Mouse (Mus musculus): Measurements from ENCODE around the gene Pecr.
"Not testable (repeated sequence)": the region's sequence is repeated elsewhere in the genome, so short reads cannot be mapped to it uniquely, and the experiment has no call there.

The Pecr gene

DNA sequence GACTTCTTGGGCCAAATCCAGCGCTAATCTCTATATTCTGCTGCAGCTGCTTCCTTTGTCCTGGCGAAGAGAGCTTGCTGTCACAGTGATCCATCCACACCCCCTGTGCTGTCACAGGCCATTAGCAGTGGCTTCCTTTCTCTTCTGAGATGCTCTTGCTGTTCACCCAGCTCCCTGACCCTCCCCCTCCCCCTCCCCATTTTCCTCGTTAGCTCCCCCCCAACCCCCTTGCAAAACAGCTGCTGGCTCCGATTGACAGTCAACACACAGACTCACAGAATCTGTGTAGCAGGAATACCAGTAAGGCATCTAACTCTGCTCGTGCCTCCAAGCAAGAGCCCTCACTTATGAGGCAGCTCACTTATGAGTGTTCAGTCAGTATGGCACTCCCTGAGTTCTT is 2.8 kb upstream of the Pecr start:
- DNase-seq: no peak

DNA sequence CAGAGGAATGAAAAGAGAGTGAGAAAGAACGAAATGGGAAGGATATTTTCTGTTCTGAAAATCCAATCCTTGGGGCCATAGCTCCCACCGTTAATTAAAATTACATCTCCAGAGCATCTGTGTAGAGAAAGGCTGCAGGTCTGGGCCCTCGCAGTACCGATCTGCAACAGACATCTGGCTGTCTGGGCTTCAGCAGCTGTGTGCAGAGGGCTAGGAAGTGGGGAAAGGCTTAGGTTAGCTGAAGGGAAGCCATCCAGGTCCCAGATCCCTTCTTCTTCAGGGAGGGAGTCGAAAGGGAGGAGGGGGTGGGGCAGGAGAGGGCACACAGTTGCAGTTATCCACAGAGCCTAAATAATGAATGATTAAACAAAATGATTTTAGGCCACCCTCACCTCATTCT is 425 bp upstream of the Pecr start:
- DNase-seq: no peak

DNA sequence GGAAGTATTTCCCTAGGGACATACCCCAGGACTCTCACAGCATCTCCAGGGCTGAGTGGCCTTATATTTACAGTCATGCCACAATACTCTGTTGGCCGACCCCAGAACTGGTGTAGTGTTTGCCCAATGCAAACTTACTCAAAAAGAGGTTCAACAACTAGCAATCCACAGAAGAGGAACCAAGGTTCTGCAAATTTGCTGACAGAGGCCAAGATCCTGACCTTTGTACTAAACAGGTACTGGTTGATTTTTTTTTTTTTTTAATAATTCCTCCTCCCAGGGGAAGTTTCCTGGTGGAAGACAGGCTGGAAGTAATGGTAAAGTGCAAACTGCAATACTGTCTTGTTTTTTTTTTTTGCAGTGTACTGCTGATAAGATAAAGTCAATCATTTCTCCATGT is 1.5 kb downstream of the Pecr start:
- no peak for DNase-seq

DNA sequence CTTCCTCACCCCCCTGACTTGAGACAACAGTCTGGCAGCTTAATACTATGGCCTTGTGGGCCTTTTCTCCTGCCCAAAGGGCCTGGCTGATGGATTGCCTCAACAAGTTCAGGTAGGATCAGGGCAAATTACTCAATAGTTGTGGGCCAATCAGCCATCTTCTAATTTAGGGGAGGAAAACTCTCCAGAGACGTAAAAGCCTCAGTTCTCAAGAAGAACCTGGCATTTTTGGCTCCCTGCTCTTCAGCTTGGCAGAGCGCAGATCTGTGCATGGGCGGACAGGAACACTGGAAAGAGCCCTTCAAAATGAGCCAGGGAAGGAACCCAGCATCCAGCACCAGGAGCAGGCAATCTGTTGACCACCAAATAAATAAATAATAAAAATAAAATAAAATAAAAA is 6.0 kb downstream of the Pecr start:
- DNase-seq: no peak

DNA sequence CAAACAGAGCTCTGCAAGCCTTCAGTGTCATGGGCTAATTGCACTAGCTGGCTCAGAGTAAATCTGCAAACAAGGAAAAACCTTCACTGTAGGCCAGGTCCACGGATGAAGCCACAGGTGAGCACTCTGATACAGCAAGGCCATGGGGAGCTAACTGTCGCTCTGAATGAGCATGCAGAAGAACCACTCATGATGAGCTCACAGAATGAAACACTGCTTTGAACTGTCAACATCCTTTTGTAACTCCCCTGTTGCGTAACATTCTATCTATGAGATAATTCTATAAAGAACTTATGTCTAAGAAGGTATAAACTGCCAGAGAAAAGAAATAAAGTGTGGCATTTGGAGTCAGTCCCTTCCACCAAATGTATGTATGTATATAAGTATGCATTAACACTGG is 21.0 kb downstream of the Pecr start:
- DNase-seq: no peak

DNA sequence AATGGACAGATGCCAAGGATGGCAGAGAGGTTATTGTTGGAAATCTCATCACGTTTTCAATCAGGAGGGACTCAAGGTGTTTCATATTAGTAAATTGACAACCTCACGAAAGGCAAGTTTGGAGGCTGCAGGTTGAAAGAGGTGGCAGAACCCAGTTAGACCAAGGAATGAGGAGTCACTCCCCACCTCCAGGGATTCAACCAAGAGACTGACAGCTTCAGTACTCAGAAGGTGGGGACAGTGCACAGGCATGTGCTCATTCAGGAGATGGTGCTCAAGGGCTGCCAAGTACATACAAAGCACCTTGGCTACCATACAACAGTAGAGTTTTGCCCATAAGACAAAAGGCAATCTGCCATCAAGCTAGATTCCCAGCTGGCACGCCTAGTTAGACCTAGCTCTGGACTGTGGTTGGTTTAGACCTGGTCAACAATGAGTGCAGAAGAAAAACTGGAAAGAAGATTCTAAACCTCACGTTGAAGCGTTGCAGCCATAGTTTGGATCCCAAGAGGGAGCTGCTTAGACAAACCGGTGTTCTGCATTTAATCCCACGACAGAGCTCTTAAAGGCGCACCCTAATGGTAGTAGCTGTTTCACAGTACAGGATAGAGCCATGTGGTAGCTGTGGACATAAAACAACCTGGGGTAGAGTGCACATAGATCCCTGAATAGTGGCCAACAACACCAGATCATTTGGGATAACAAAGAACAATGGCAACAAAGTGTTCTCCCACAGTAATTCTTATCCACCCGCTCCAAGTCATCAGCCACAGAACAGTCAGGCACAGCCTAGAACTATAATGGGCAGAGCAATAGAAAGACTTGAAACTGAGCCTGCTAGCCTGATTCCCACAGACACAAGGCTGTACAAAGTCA is 27.5 kb downstream of the Pecr start:
- peak; percentile 57 for DNase-seq

DNA sequence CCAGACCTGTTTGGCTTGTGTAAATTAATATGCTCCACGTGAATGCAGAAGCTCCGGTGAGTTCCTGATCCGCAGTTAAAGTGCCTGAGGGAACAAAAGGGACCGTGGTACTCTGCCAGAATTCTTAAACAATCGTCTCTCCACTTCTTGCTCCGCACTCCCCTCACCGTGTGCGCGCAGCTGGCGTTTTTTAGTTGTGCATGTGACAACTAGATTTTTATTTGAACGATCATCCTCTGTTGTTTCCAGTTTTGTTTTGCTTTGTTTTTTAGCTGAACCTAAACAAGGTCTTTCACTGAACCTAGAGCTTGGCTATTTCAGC is 28.3 kb downstream of the Pecr start:
- DNase-seq: no peak

DNA sequence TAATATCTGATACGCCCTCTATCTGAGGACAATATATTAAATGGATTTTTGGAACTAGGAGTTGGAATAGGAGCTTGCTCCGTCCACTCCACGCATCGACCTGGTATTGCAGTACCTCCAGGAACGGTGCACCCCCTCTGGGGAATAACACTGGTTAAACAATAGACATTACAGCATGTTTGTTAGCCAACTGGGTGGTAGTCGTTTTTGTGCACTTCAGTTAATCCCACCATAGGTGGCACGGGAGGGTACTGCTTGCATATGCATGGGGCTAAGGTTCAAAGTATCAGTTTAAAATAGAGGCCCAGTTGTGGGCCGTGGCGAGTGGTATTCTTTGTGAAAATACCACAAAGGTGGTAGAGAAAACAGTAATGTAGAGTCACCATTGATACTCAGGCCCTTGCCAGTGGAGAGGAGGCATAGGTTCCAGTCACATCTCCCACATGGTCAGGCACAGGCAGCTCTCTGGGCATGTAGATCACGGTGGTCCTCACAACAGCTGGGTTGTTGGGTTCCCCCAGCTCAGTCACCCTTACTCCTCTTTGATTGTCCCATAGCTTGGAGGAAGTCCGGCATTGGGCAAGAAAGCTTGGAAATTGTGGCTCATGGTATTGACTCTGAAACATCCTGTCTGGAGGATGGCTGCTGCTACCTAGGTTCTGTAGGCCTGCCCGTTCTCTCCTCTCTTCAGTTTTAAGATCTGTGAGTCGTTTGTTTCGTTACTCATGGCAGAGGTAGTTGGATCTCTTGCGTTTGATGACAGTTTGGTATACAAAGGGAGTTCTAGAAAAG is 28.9 kb downstream of the Pecr start:
- peak; percentile 57 for DNase-seq

DNA sequence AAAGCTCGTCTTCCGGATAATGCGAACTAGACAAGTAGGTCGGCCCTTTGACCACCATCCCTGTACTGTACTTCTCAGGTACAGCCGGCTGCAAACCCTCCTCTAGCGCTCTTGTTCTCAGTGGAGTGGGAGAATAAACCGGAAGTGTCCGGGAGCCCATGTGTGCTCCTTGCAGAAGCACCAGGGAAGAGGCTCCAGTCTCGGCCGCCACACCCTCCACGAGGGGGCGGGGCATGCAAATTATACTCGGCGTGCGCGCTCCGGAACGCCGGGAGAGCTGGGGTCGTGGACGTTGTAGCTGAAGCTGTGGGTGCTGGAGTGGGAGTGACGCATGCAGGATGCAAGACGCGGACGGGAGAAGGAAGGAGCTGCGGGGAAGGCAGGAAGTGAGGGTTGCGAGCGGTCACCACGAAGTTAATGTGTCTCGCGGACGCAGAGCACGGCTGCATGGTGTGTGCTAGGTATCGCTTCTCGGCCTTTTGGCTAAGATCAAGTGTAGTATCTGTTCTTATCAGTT is 29.5 kb downstream of the Pecr start:
- DNase-seq: peak; percentile 86

DNA sequence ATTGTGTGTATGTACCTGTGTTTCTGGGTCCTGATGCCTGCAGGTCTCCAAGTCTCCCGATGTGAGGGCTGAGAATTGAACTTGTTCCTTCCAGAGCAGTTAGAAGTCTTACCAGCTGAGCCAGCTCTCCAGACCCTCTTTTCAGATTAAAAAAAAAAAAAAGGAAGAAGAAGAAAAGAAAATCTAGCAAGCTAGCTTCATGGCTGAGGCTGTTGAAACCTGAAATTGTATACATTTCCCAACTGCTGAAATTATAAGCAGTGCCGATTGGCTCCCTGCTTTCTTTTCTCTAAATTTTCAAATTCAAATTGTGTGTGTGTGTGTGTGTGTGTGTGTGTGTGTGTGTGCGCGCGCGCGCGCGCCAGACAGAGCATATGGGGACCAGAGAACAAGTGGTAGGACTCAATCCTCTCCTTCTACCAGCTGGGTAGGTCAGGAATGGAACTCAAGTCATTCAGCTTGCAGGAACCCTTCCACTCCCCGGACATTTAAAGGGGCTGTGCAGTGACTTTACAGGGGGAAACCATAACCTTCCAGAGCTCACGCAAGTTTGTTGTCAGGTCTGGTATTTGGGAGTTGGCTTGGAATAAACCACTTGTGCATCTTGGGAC is 30.1 kb downstream of the Pecr start:
- no peak for DNase-seq

DNA sequence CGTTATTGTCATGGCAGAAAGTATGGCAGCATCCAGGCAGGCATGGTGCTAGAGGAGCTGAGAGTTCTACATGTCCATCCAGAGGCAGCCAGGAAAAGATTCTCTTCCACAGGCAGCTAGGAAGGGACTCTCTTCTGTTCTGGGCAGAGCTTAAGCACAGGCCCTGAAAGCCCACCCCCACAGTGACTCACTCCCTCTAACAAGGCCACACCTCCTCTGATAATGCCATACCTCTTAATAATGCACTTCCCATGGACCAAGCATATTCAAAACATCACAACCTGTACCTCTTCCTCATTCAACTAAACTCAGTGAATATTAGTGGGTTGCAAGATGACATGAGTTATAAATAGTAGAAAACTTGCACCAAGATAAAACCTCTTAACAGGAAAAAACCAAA is 32.3 kb downstream of the Pecr start:
- no peak for DNase-seq

DNA sequence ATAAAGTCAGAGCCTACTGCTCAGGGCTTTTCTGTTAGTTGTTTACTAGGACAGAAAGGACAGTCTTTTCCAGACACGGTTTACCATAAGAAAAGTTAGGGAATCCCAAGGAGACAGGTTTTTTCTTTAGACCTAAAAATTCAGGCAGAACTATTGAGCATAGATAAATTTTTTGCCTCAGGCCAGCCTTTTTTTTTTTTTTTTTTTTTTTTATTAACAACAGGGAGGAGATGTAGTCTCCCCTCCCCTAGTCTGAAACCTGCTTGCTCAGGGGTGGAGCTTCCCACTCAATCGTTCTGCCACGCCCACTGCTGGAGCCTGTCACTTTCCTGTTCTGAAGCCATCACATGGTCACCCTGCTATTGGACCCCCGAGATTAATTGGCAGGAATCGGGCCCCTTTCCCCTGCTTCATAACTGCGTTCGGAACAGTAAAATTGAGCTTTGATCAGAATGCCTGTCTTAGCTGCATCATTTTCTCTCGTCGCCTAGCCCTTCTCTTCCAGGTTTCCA is 35.8 kb downstream of the Pecr start:
- not testable (repeated sequence) for DNase-seq

DNA sequence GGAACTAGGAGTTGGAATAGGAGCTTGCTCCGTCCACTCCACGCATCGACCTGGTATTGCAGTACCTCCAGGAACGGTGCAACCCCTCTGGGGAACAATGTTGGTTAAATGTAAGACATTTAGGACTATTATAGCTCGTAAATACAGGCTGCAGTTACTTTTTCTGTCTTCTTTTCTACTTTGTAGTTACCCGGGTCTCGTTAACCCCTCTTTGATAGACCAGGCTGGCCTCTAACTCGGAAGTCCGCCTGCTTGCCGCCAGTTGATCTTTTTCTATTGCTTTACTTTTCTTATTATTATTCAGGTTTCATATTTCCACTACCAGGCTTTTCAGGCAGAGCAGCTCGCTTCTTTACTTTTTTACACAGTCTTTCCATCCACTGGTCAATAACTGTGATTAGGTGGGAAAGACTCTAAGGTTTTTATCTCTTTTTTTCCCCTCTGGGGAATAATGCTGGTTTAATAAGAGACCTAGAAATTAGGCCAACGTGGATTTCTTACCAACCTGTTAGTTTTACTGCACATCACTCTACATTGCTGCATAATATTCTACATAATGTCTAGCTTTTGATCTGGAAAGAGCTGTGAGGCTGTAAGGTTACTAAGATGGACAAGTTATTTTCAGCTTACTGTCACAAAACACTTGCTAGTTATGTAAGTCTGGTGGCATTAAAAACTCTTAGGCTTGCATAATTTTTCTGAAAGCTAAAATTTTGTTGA is 39.6 kb downstream of the Pecr start:
- DNase-seq: no peak

DNA sequence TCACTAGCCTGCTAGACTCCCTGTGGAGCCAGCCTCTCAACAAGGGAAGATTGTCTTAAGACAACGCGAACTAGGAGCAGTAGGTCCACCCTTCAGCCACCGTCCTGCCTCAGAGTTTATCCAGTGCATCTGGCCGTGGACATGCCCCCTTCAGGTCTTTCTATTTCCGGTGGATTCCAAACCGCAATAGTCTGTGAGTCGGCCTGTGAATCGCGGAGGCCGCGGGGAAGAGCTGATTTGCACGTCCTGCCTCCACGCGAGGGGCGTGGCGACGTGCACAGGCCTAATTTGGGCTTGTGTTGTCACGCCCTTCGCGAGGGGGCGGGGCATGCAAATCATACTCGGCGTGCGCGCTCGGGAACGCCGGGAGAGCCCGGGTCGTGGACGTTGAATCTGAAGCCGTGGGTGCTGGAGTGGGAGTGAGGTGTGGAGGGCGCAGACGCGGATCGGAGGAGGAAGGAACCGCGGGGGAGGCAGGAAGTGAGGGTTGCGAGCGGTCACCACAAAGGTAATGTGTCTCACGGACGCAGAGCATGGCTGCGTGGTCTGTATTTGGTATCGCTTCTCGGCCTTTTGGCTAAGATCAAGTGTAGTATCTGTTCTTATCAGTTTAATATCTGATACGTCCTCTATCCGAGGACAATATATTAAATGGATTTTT is 40.3 kb downstream of the Pecr start:
- DNase-seq: peak; percentile 97

DNA sequence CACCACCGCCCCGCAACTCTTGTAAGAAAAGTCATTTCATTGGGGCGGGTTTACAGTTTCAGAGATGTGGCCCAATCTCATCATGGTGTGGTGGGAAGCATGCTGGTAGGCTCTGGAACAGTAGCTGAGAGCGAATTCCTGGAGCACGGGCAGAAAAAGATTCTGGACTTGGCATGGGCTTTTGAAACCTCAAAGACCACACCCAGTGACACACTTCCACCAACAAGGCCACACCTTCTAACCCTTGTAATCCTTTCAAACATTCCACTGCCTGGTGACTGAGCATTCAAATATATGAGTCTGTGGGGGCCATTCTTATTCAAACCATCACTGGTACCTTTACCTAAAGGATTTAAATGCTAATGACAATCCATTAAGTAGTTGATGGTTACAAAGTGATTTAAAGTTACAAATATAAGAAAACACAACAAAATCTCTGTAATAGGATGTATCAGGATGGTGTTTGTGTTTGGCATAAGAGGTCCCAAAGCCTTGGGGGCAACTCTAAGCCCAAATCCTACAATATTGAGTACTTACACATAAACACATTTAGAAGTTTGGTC is 41.5 kb downstream of the Pecr start:
- no peak for DNase-seq

DNA sequence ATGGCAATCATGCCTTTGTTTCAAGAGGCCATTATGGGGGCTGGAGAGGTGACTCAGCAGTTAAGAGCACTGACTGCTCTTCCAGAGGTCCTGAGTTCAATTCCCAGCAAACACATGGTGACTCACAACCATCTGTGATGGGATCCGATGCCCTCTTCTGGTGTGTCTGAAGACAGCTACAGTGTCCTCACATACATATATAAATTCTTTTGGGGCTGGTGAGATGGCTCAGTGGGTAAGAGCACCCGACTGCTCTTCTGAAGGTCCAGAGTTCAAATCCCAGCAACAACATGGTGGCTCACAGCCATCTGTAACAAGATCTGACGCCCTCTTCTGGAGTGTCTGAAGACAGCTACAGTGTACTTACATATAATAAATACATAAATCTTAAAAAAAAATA is 45.0 kb downstream of the Pecr start:
- DNase-seq: not testable (repeated sequence)

DNA sequence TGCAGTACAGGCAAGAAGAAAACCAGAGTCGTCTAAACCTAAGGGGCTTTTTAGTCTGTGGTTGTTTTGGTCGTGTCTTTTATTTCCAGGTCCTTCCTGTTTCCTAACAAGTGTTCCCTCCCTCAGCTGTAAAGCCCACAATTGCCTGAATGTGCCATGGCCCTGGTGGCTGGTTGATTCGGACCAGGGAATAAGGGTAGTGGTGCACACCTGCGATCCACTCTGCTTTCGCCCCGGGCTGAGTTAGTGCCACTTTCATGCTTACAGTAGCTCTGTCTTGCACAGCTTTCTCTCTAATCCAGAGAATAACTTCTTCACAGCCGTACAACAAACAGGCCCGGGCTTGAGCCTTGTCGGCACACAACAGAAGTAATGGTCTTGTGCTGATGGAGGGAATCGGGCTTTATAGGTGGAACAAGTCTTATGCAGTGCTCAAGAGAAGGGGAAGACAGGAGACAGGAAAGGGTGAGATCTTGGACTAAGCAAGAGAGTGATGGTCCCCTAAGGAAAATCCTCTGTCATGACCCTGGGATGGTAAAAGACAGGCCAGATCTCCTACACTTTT is 46.0 kb downstream of the Pecr start:
- no peak for DNase-seq

DNA sequence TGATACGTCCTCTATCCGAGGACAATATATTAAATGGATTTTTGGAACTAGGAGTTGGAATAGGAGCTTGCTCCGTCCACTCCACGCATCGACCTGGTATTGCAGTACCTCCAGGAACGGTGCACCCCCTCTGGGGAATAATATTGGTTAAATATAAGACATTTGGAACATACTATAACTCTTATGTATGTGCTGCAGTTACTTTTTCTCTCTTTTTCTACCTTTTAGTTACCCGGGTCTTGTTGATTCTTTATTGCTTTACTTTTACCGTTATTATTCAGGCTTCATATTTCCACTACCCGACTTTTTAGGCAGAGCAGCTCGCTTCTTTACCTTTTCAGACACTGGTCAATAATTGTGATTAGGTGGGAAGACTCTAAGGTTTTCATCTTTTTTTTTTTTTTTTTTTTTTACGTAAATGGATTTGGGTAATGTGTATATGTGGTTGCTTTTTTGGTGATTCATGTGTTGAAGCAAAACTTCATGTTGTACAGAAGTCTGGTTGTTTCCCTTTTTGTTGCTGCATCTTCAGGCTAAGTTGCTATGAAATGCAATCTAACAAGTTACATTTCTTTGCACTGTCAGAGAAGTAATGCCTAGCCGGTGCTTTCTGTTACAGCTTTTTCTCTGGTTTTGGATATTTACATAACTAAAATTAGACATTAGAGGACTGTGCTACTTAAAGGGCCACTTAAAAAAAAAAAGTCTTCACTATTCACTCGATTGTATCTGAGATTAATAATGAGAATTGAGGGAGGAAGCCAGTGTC is 46.9 kb downstream of the Pecr start:
- peak; percentile 70 for DNase-seq

DNA sequence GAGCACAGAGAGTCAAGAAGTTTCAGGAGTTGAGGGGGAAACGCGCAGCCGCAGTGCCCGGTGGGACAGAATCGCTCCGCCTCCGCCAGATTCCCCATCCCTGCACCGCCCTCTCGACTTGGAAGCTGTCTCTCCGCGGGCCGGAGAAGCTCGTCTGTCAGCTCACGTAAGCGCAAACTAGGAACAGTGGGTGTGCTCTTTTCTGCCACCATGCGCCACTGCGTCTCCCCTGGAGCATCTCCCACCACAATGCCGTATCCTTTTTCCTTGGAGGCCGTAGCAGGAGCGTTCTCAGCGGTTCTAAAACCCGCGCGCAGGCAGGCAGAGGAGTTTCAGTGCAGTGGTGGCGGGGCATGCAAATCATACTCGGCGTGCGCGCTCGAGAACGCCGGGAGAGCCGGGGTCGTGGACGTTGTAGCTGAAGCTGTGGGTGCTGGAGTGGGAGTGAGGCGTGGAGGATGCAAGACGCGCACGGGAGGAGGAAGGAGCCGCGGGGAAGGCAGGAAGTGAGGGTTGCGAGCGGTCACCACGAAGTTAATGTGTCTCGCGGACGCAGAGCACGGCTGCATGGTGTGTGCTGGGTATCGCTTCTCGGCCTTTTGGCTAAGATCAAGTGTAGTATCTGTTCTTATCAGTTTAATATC is 47.6 kb downstream of the Pecr start:
- DNase-seq: peak; percentile 80

DNA sequence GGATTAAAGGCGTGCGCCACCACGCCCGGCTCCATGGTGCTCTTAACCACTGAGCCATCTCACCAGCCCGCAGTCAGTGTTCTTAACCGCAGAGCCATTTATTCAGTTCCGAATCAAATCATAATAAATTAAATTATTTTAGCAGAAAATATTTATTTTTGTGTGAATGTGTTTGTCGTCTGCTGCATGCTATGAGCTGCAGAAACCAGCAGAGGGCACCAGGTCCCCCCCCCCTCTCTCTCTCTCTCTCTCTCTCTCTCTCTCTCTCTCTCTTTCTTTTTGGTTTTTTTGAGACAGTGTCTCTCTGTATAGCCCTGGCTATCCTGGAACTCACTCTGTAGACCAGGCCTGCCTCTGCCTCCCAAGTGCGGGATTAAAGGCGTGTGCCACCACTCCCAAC is 51.5 kb downstream of the Pecr start:
- DNase-seq: not testable (repeated sequence)

Measured in cerebellum, adult 9-10 months (tissue).